Mouse (Mus musculus) forebrain, embryonic 13.5 days (tissue): Measurements from ENCODE around the gene 2210016L21Rik. TPM values are rescaled to one million over a fixed set of nuclear protein-coding genes. Genes with fewer than 3 reads are reported as not detected.
A peak's percentile ranks its signal among the peaks of the same experiment; 100 is the strongest.

Experiments
- ATAC-seq: fragments of 200-750 bp; cut with Nextera tagmentation; 2 replicates; pipeline ENCODE4 v1.8.0; 2017
- H3K27ac ChIP-seq: fragments of 300-500 bp; sonication (generic); 2 replicates; pipeline ENCODE4 v1.5.1; 2015; ENCODE audit warnings: inconsistent platforms, mild to moderate bottlenecking, moderate library complexity
- H3K27me3 ChIP-seq: fragments of 300-500 bp; sonication (generic); 2 replicates; pipeline ENCODE4 v1.6.1; 2015; ENCODE audit warnings: mild to moderate bottlenecking, inconsistent platforms
- H3K36me3 ChIP-seq: fragments of 300-500 bp; sonication (generic); 2 replicates; pipeline ENCODE4 v1.6.1; 2015; ENCODE audit warnings: mild to moderate bottlenecking, inconsistent platforms; ENCODE audit not compliant: poor library complexity, severe bottlenecking
- H3K4me1 ChIP-seq: fragments of 300-500 bp; sonication (generic); 2 replicates; pipeline ENCODE4 v1.6.1; 2015; ENCODE audit warnings: inconsistent platforms
- H3K4me2 ChIP-seq: fragments of 300-500 bp; sonication (generic); 2 replicates; pipeline ENCODE4 v1.6.1; 2015; ENCODE audit warnings: inconsistent platforms, mild to moderate bottlenecking, moderate library complexity
- H3K4me3 ChIP-seq: fragments of 300-500 bp; sonication (generic); 2 replicates; pipeline ENCODE4 v1.5.1; 2015; ENCODE audit warnings: mild to moderate bottlenecking, inconsistent platforms
- H3K9ac ChIP-seq: fragments of 300-500 bp; sonication (generic); 2 replicates; pipeline ENCODE4 v1.6.1; 2015; ENCODE audit warnings: mild to moderate bottlenecking, inconsistent platforms
- H3K9me3 ChIP-seq: fragments of 300-500 bp; sonication (generic); replicated peaks from 2 replicates; pipeline ENCODE4 v1.6.1; 2016; ENCODE audit warnings: inconsistent platforms
- whole genome bisulfite sequencing: fragments of 180-500 bp; shearing (Covaris S2); methylation state at CpG from one replicate; pipeline ENCODE4 v1.1.7; 2015; 5-methylcytosine and 5-hydroxymethylcytosine counted together
- polyA plus RNA-seq: library from polyadenylated mRNA; unstranded; fragments of >200 nt; fragmentation: Nextera tagmentation; extraction: Ambion mirVana; gene quantifications from 2 replicates; pipeline ENCODE4 v1.2.1, GENCODE M21; 2015

2210016L21Rik gene
- polyA plus RNA-seq, 1 experiment from 2014 or later = 85.3 TPM

GRCm38 (mm10) chr5:114949316-114949715, 7.4 kb downstream of the 2210016L21Rik start:
- 0 out of 2 replicates have a peak overlapping the region, but pooled peaks have one; percentile 2 for H3K27ac ChIP-seq

GRCm38 (mm10) chr5:114949812-114950211, 7.9 kb downstream of the 2210016L21Rik start:
- ATAC-seq = no peak
- Histone ChIP-seq H3K27ac (no peak overlapping the region), H3K27me3 (no peaks in the 10 kb centered on the region), H3K9me3 (no peaks in the 10 kb centered on the region), H3K4me2 (no peak overlapping the region), H3K9ac (no peak overlapping the region), H3K4me1 (no peaks in the 10 kb centered on the region), H3K4me3 (no peak overlapping the region), H3K36me3 (peaks cover 56% of the 10 kb centered on the region)
- WGBS = 84% methylated on average over 9 of the region's 9 CpGs

More at GRCm38 (mm10) chr5:114949316-114949715, 7.4 kb downstream of the 2210016L21Rik start:
- WGBS = 61% methylated on average over 5 of the region's 5 CpGs
- Histone ChIP-seq H3K36me3 (peaks cover 56% of the 10 kb centered on the region), H3K4me3 (no peak overlapping the region), H3K9ac (no peak overlapping the region), H3K9me3 (no peaks in the 10 kb centered on the region), H3K4me1 (no peaks in the 10 kb centered on the region), H3K27me3 (no peaks in the 10 kb centered on the region), H3K4me2 (no peak overlapping the region)
- ATAC-seq = no peak

- peaks cover 54% of the 10 kb centered on the region for H3K36me3 ChIP-seq
- no peak overlapping the region for H3K4me2 ChIP-seq
- no peaks in the 10 kb centered on the region for H3K27me3 ChIP-seq
- WGBS = 61% methylated on average over 12 of the region's 12 CpGs
- no peaks in the 10 kb centered on the region for H3K9me3 ChIP-seq
- ATAC-seq = no peak
- H3K4me1 ChIP-seq = no peaks in the 10 kb centered on the region
- no peak overlapping the region for H3K9ac ChIP-seq
- no peak overlapping the region for H3K4me3 ChIP-seq
- no peak overlapping the region for H3K27ac ChIP-seq
Measured at GRCm38 (mm10) chr5:114950669-114951068, 8.7 kb downstream of the 2210016L21Rik start.

- peaks cover 47% of the 10 kb centered on the region for H3K36me3 ChIP-seq
- H3K4me3 ChIP-seq = no peak overlapping the region
- no peak overlapping the region for H3K9ac ChIP-seq
- H3K27me3 ChIP-seq = no peaks in the 10 kb centered on the region
- H3K4me1 ChIP-seq = no peaks in the 10 kb centered on the region
- no peak overlapping the region for H3K27ac ChIP-seq
- ATAC-seq = no peak
- no peak overlapping the region for H3K4me2 ChIP-seq
- WGBS = 86% methylated on average over 21 of the region's 21 CpGs
- H3K9me3 ChIP-seq = no peaks in the 10 kb centered on the region
Measured at GRCm38 (mm10) chr5:114951279-114951880, 9.4 kb downstream of the 2210016L21Rik start.

GRCm38 (mm10) chr5:114953326-114953725, 11.4 kb downstream of the 2210016L21Rik start:
- WGBS = 88% methylated on average over 14 of the region's 14 CpGs
- H3K9me3 ChIP-seq = no peaks in the 10 kb centered on the region
- no peak overlapping the region for H3K9ac ChIP-seq
- H3K4me1 ChIP-seq = no peaks in the 10 kb centered on the region
- no peak overlapping the region for H3K4me2 ChIP-seq
- H3K27me3 ChIP-seq = no peaks in the 10 kb centered on the region
- H3K27ac ChIP-seq = no peak overlapping the region
- no peak for ATAC-seq
- H3K4me3 ChIP-seq = no peak overlapping the region
- peaks cover 27% of the 10 kb centered on the region for H3K36me3 ChIP-seq

GRCm38 (mm10) chr5:114958069-114958468, 16.1 kb downstream of the 2210016L21Rik start:
- Histone ChIP-seq H3K36me3 (no peaks in the 10 kb centered on the region), H3K9ac (no peak overlapping the region), H3K4me3 (no peak overlapping the region), H3K27ac (no peak overlapping the region), H3K4me1 (peaks cover 6% of the 10 kb centered on the region), H3K9me3 (no peaks in the 10 kb centered on the region; the same call in 1 of the 2 replicates), H3K4me2 (no peak overlapping the region), H3K27me3 (no peaks in the 10 kb centered on the region)
- no peak for ATAC-seq
- WGBS = 80% methylated on average over 5 of the region's 5 CpGs

- no peak overlapping the region for H3K27ac ChIP-seq
- ATAC-seq = no peak
- no peaks in the 10 kb centered on the region for H3K27me3 ChIP-seq
- no peak overlapping the region for H3K9ac ChIP-seq
- no peak overlapping the region for H3K4me3 ChIP-seq
- H3K4me1 ChIP-seq = peaks cover 6% of the 10 kb centered on the region
- no peak overlapping the region for H3K4me2 ChIP-seq
- H3K9me3 ChIP-seq = no peaks in the 10 kb centered on the region; the same call in 1 of the 2 replicates
- 49% methylated on average over 4 of the region's 4 CpGs for WGBS
- H3K36me3 ChIP-seq = no peaks in the 10 kb centered on the region
Measured at GRCm38 (mm10) chr5:114961590-114962360, 19.8 kb downstream of the 2210016L21Rik start.

GRCm38 (mm10) chr5:114964315-114964966, 22.5 kb downstream of the 2210016L21Rik start:
- Histone ChIP-seq H3K9ac (no peak overlapping the region), H3K4me2 (no peak overlapping the region), H3K36me3 (no peaks in the 10 kb centered on the region), H3K27ac (no peak overlapping the region), H3K4me3 (no peak overlapping the region), H3K4me1 (peaks cover 7% of the 10 kb centered on the region), H3K9me3 (no peaks in the 10 kb centered on the region), H3K27me3 (no peaks in the 10 kb centered on the region)
- 76% methylated on average over 7 of the region's 7 CpGs for WGBS
- no peak for ATAC-seq

GRCm38 (mm10) chr5:114964967-114965898, 23.3 kb downstream of the 2210016L21Rik start:
- Histone ChIP-seq H3K4me2 (no peak overlapping the region), H3K36me3 (no peaks in the 10 kb centered on the region), H3K27me3 (no peaks in the 10 kb centered on the region), H3K9ac (no peak overlapping the region), H3K9me3 (no peaks in the 10 kb centered on the region), H3K4me3 (no peak overlapping the region), H3K27ac (no peak overlapping the region), H3K4me1 (peaks cover 11% of the 10 kb centered on the region)
- no peak for ATAC-seq
- WGBS = 69% methylated on average over 17 of the region's 17 CpGs

- WGBS = 40% methylated on average over 14 of the region's 14 CpGs
- H3K27ac ChIP-seq = no peak overlapping the region
- H3K36me3 ChIP-seq = no peaks in the 10 kb centered on the region
- H3K9ac ChIP-seq = no peak overlapping the region
- 0 out of 2 replicates have a peak, but pooled peaks cover 5% of the 10 kb centered on the region for H3K4me1 ChIP-seq
- H3K4me3 ChIP-seq = no peak overlapping the region
- H3K27me3 ChIP-seq = no peaks in the 10 kb centered on the region
- no peak overlapping the region for H3K4me2 ChIP-seq
- no peaks in the 10 kb centered on the region for H3K9me3 ChIP-seq
- ATAC-seq = no peak
Measured at GRCm38 (mm10) chr5:114967523-114968268, 25.7 kb downstream of the 2210016L21Rik start.

- Histone ChIP-seq H3K36me3 (no peaks in the 10 kb centered on the region), H3K4me1 (0 out of 2 replicates have a peak, but pooled peaks cover 5% of the 10 kb centered on the region), H3K4me3 (no peak overlapping the region), H3K4me2 (no peak overlapping the region), H3K27me3 (no peaks in the 10 kb centered on the region), H3K27ac (no peak overlapping the region), H3K9ac (no peak overlapping the region), H3K9me3 (no peaks in the 10 kb centered on the region)
- ATAC-seq = no peak
- WGBS = 17% methylated on average over 7 of the region's 7 CpGs
Measured at GRCm38 (mm10) chr5:114968651-114969050, 26.7 kb downstream of the 2210016L21Rik start.
